12 mouse cellular contexts compared by ENCODE assay signal in genomic region chr10:12888373-12888772, GRCm38 (mm10). TPM values are rescaled to one million over a fixed set of nuclear protein-coding genes. Genes with fewer than 3 reads are reported as not detected.
DNase-seq lines count a peak whose midpoint lies in the region; ATAC-seq lines count a peak whose summit lies in the region.
"Had no signal": no experiment of that assay in that cellular context is flagged by ENCODE, and none has a peak within 500 bp of the region (broad histone marks: within the 10 kb centered on the region; RNA-seq: fewer than 3 reads in every experiment).

No protein-coding gene starts in this region.

- H3K27ac ChIP-seq in embryonic facial prominence, embryonic 13.5 days = no peak overlapping the region
- H3K27ac ChIP-seq in embryonic facial prominence, embryonic 10.5 days (replicated peaks) = no peak overlapping the region
- H3K27ac ChIP-seq: forebrain, embryonic 15.5 days; hindbrain, embryonic 10.5 days; liver, embryonic 13.5 days had no signal

- no peak overlapping the region for H3K9ac ChIP-seq in embryonic facial prominence, embryonic 13.5 days
- H3K9ac ChIP-seq: forebrain, embryonic 15.5 days; liver, embryonic 13.5 days had no signal

- no peaks in the 10 kb centered on the region for H3K27me3 ChIP-seq in embryonic facial prominence, embryonic 13.5 days
- H3K27me3 ChIP-seq in embryonic facial prominence, embryonic 10.5 days (replicated peaks; ENCODE audit: low read depth, poor library complexity, severe bottlenecking) = no peaks in the 10 kb centered on the region
- H3K27me3 ChIP-seq: forebrain, embryonic 15.5 days; liver, embryonic 13.5 days had no signal

- H3K36me3 ChIP-seq in embryonic facial prominence, embryonic 13.5 days = no peaks in the 10 kb centered on the region
- no peaks in the 10 kb centered on the region for H3K36me3 ChIP-seq in embryonic facial prominence, embryonic 10.5 days (replicated peaks)
- H3K36me3 ChIP-seq: forebrain, embryonic 15.5 days; hindbrain, embryonic 10.5 days; liver, embryonic 13.5 days had no signal

- H3K4me1 ChIP-seq in embryonic facial prominence, embryonic 13.5 days = peaks cover 9% of the 10 kb centered on the region; the same call in 1 of the 2 replicates
- peaks cover 8% of the 10 kb centered on the region for H3K4me1 ChIP-seq in embryonic facial prominence, embryonic 10.5 days
- H3K4me1 ChIP-seq: forebrain, embryonic 15.5 days; liver, embryonic 13.5 days had no signal

- no peak for DNase-seq in embryonic facial prominence, embryonic 10.5 days (ENCODE audit: low spot score)
- DNase-seq in thymus, postnatal 25 days = peak; percentile 18
- DNase-seq in thymus, adult 18-20 months = no peak
- DNase-seq in neural tube, embryonic 10.5 days (ENCODE audit: extremely low spot score, low spot score) = no peak
- no peak for DNase-seq in cerebellum, postnatal 25 days
- DNase-seq: cerebellum, adult 18-20 months; liver, embryonic 13.5 days had no signal

- H3K9me3 ChIP-seq in embryonic facial prominence, embryonic 13.5 days = no peaks in the 10 kb centered on the region
- H3K9me3 ChIP-seq in embryonic facial prominence, embryonic 10.5 days = no peaks in the 10 kb centered on the region
- H3K9me3 ChIP-seq: forebrain, embryonic 15.5 days; hindbrain, embryonic 10.5 days; liver, embryonic 13.5 days had no signal

- ATAC-seq in embryonic facial prominence, embryonic 13.5 days (ENCODE audit: insufficient number of reproducible peaks, insufficient read depth, low FRiP score, low TSS enrichment, low read depth) = 0 out of 2 replicates have a peak, but pooled peaks have one; percentile 48
- ATAC-seq in hematopoietic stem cell, adult 5-6 weeks (replicated peaks in 1 of 2; ENCODE audit: insufficient read depth in 1 of 2, low FRiP score in 2 of 2, low TSS enrichment in 1 of 2, low read depth in 1 of 2, poor library complexity in 2 of 2, severe bottlenecking in 2 of 2) = peak; percentile 81 to 91
- ATAC-seq in neutrophil, adult 5-6 weeks (ENCODE audit: extremely low read depth, insufficient number of reproducible peaks, low FRiP score, poor library complexity, severe bottlenecking) = 0 out of 2 replicates have a peak, but pooled peaks have one; percentile 39
- ATAC-seq: forebrain, embryonic 15.5 days had no signal

- H3K4me3 ChIP-seq in embryonic facial prominence, embryonic 13.5 days = no peak overlapping the region
- H3K4me3 ChIP-seq in embryonic facial prominence, embryonic 10.5 days = no peak overlapping the region
- H3K4me3 ChIP-seq: forebrain, embryonic 15.5 days; hindbrain, embryonic 10.5 days; liver, embryonic 13.5 days had no signal

- no peak overlapping the region for H3K4me2 ChIP-seq in embryonic facial prominence, embryonic 13.5 days
- H3K4me2 ChIP-seq: forebrain, embryonic 15.5 days; liver, embryonic 13.5 days had no signal

- WGBS in embryonic facial prominence, embryonic 13.5 days = 65% methylated on average over 13 of the region's 13 CpGs
- 86% methylated on average over 13 of the region's 13 CpGs for WGBS in embryonic facial prominence, embryonic 10.5 days

RNA-seq across cellular contexts. Expression of gene Utrn, which starts 19.2 kb away (rescaled TPM):
- 101 and 102 TPM in 2 replicates for polyA plus RNA-seq in embryonic facial prominence, embryonic 13.5 days (2015; fragmentation: Nextera tagmentation; extraction: Ambion mirVana)
- 58.8 and 63.8 TPM in 2 replicates for polyA plus RNA-seq in embryonic facial prominence, embryonic 10.5 days (2016; fragmentation: Nextera tagmentation; extraction: Ambion mirVana)
- 63.7 and 83.5 TPM in 2 replicates for total RNA-seq in hematopoietic stem cell, adult 5-6 weeks (2017)
- total RNA-seq in neutrophil, adult 5-6 weeks (2017) = 84.1 TPM in 2 replicates
